Mouse (Mus musculus): Measurements from ENCODE around the gene Zmiz1. TPM values are rescaled to one million over a fixed set of nuclear protein-coding genes. Genes with fewer than 3 reads are reported as not detected.

The Zmiz1 gene
- polyA plus RNA-seq, 1 experiment from 2014 or later, result 91.0 TPM

GRCm38 (mm10) chr14:25516640-25517591 lies 57.9 kb downstream of the Zmiz1 start:
- H3K4me1 ChIP-seq (ENCODE audit: control insufficient read depth, insufficient read depth, low read length), result peaks cover 66% of the 10 kb centered on the region

DNA sequence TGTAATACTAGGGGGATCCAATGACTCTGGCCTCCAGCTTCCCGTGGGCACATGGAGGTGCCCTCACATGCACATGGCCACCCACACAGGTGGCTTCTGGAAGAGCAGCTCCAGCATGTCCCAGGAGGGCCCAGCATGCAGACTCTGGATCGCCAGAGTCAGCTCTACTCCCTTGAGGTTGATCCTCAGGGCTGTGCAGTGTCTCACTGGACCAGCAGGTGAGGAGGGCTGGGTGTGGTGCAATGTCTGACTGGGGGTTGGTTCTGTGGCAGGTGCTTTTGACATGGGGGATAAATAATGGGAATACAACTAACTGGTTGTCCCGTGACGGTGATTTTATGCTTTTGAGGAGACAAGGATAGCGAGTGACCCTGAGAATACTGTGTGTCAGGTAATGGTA lies 59.7 kb downstream of the Zmiz1 start:
- no peak overlapping the region for H3K4me2 ChIP-seq (ENCODE audit: low read length)
- H3K9ac ChIP-seq (replicated peaks; ENCODE audit: low read length), result no peak overlapping the region
- no peak overlapping the region for H3K4me3 ChIP-seq (replicated peaks; ENCODE audit: low read depth, low read length)
- peaks cover 57% of the 10 kb centered on the region for H3K4me1 ChIP-seq (ENCODE audit: control insufficient read depth, insufficient read depth, low read length)
- ATAC-seq (ENCODE audit: low FRiP score, low TSS enrichment) (no peak), DNase-seq (no peak)
- H3K27ac ChIP-seq (replicated peaks; ENCODE audit: low read depth, low read length), result no peak overlapping the region; the same call in 1 of the 2 replicates
- no peaks in the 10 kb centered on the region for H3K9me3 ChIP-seq (ENCODE audit: control insufficient read depth, low read length)
- no peaks in the 10 kb centered on the region for H3K27me3 ChIP-seq (ENCODE audit: control insufficient read depth, insufficient read depth, low read length)
- WGBS, result 84% methylated on average over 5 of the region's 5 CpGs
- peaks cover 13% of the 10 kb centered on the region; the same call in 1 of the 2 replicates for H3K36me3 ChIP-seq (ENCODE audit: control insufficient read depth, insufficient read depth, low read length)

More at GRCm38 (mm10) chr14:25516640-25517591, 57.9 kb downstream of the Zmiz1 start:
- Histone ChIP-seq H3K9me3 (ENCODE audit: control insufficient read depth, low read length) (no peaks in the 10 kb centered on the region), H3K27me3 (ENCODE audit: control insufficient read depth, insufficient read depth, low read length) (no peaks in the 10 kb centered on the region), H3K4me3 (replicated peaks; ENCODE audit: low read depth, low read length) (no peak overlapping the region), H3K27ac (replicated peaks; ENCODE audit: low read depth, low read length) (peak overlapping the region; percentile 32; the same call in 1 of the 2 replicates), H3K36me3 (ENCODE audit: control insufficient read depth, insufficient read depth, low read length) (peaks cover 13% of the 10 kb centered on the region; the same call in 1 of the 2 replicates), H3K4me2 (ENCODE audit: low read length) (no peak overlapping the region), H3K9ac (replicated peaks; ENCODE audit: low read length) (no peak overlapping the region)
- 65% methylated on average over 13 of the region's 13 CpGs for WGBS
- no peak for DNase-seq
- ATAC-seq (ENCODE audit: low FRiP score, low TSS enrichment), result no peak

GRCm38 (mm10) chr14:25519656-25520055 lies 60.7 kb downstream of the Zmiz1 start:
- peaks cover 62% of the 10 kb centered on the region for H3K4me1 ChIP-seq (ENCODE audit: control insufficient read depth, insufficient read depth, low read length)
- no peak overlapping the region for H3K9ac ChIP-seq (replicated peaks; ENCODE audit: low read length)
- WGBS, result 58% methylated on average over 4 of the region's 4 CpGs
- H3K9me3 ChIP-seq (ENCODE audit: control insufficient read depth, low read length), result no peaks in the 10 kb centered on the region
- DNase-seq (no peak), ATAC-seq (ENCODE audit: low FRiP score, low TSS enrichment) (no peak)
- H3K4me2 ChIP-seq (ENCODE audit: low read length), result no peak overlapping the region
- peaks cover 17% of the 10 kb centered on the region; the same call in 1 of the 2 replicates for H3K36me3 ChIP-seq (ENCODE audit: control insufficient read depth, insufficient read depth, low read length)
- no peaks in the 10 kb centered on the region for H3K27me3 ChIP-seq (ENCODE audit: control insufficient read depth, insufficient read depth, low read length)
- H3K4me3 ChIP-seq (replicated peaks; ENCODE audit: low read depth, low read length), result no peak overlapping the region
- H3K27ac ChIP-seq (replicated peaks; ENCODE audit: low read depth, low read length), result peak overlapping the region; percentile 70

- Histone ChIP-seq H3K4me3 (replicated peaks; ENCODE audit: low read depth, low read length) (no peak overlapping the region), H3K4me2 (ENCODE audit: low read length) (no peak overlapping the region), H3K27me3 (ENCODE audit: control insufficient read depth, insufficient read depth, low read length) (no peaks in the 10 kb centered on the region), H3K9me3 (ENCODE audit: control insufficient read depth, low read length) (no peaks in the 10 kb centered on the region), H3K36me3 (ENCODE audit: control insufficient read depth, insufficient read depth, low read length) (peaks cover 12% of the 10 kb centered on the region; the same call in 1 of the 2 replicates), H3K4me1 (ENCODE audit: control insufficient read depth, insufficient read depth, low read length) (peaks cover 61% of the 10 kb centered on the region), H3K27ac (replicated peaks; ENCODE audit: low read depth, low read length) (peak overlapping the region; percentile 70), H3K9ac (replicated peaks; ENCODE audit: low read length) (no peak overlapping the region)
- WGBS, result 52% methylated on average over 4 of the region's 4 CpGs
- no peak for ATAC-seq (ENCODE audit: low FRiP score, low TSS enrichment)
- no peak for DNase-seq
Measured at GRCm38 (mm10) chr14:25520589-25520988, 61.6 kb downstream of the Zmiz1 start.

- 8% methylated on average over 9 of the region's 9 CpGs for WGBS
- peak overlapping the region; percentile 70 for H3K27ac ChIP-seq (replicated peaks; ENCODE audit: low read depth, low read length)
- no peak overlapping the region for H3K4me2 ChIP-seq (ENCODE audit: low read length)
- H3K9me3 ChIP-seq (ENCODE audit: control insufficient read depth, low read length), result no peaks in the 10 kb centered on the region
- H3K4me1 ChIP-seq (ENCODE audit: control insufficient read depth, insufficient read depth, low read length), result peaks cover 61% of the 10 kb centered on the region
- ATAC-seq (ENCODE audit: low FRiP score, low TSS enrichment) (no peak; the same call in 1 of the 2 replicates), DNase-seq (peak; percentile 70)
- H3K9ac ChIP-seq (replicated peaks; ENCODE audit: low read length), result no peak overlapping the region
- H3K36me3 ChIP-seq (ENCODE audit: control insufficient read depth, insufficient read depth, low read length), result peaks cover 12% of the 10 kb centered on the region; the same call in 1 of the 2 replicates
- no peaks in the 10 kb centered on the region for H3K27me3 ChIP-seq (ENCODE audit: control insufficient read depth, insufficient read depth, low read length)
- H3K4me3 ChIP-seq (replicated peaks; ENCODE audit: low read depth, low read length), result no peak overlapping the region
Measured at GRCm38 (mm10) chr14:25520991-25521390, 62.0 kb downstream of the Zmiz1 start.

GRCm38 (mm10) chr14:25521500-25521899 lies 62.5 kb downstream of the Zmiz1 start:
- H3K27me3 ChIP-seq (ENCODE audit: control insufficient read depth, insufficient read depth, low read length), result no peaks in the 10 kb centered on the region
- peaks cover 59% of the 10 kb centered on the region for H3K4me1 ChIP-seq (ENCODE audit: control insufficient read depth, insufficient read depth, low read length)
- 47% methylated on average over 4 of the region's 4 CpGs for WGBS
- H3K36me3 ChIP-seq (ENCODE audit: control insufficient read depth, insufficient read depth, low read length), result peaks cover 12% of the 10 kb centered on the region; the same call in 1 of the 2 replicates
- no peak overlapping the region for H3K9ac ChIP-seq (replicated peaks; ENCODE audit: low read length)
- no peaks in the 10 kb centered on the region for H3K9me3 ChIP-seq (ENCODE audit: control insufficient read depth, low read length)
- peak overlapping the region; percentile 70 for H3K27ac ChIP-seq (replicated peaks; ENCODE audit: low read depth, low read length)
- ATAC-seq (ENCODE audit: low FRiP score, low TSS enrichment) (no peak), DNase-seq (peak; percentile 45)
- no peak overlapping the region for H3K4me2 ChIP-seq (ENCODE audit: low read length)
- H3K4me3 ChIP-seq (replicated peaks; ENCODE audit: low read depth, low read length), result no peak overlapping the region

DNA sequence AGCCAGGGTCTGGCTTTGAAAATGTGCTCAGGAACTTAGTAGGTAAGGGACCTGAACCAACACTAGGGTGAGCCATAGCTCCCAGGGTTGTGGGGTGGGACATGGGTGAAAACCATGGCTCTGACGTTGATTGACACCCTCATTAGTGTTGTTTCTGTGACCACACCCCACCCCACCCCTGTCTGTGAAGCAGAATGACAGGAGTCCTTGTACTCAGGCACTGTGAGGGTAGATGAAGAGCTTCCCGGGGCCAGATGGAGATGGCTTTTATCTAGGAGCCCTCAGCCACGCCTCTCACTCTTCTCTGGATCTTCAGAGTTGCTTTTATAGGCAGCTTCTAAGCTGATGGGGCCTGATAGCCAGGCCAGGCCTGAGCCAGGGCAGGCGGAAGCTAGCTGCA lies 63.4 kb downstream of the Zmiz1 start:
- 0 out of 2 replicates have a peak overlapping the region, but pooled peaks have one; percentile 70 for H3K27ac ChIP-seq (replicated peaks; ENCODE audit: low read depth, low read length)
- peaks cover 12% of the 10 kb centered on the region; the same call in 1 of the 2 replicates for H3K36me3 ChIP-seq (ENCODE audit: control insufficient read depth, insufficient read depth, low read length)
- H3K4me2 ChIP-seq (ENCODE audit: low read length), result no peak overlapping the region
- ATAC-seq (ENCODE audit: low FRiP score, low TSS enrichment) (no peak), DNase-seq (no peak)
- H3K4me3 ChIP-seq (replicated peaks; ENCODE audit: low read depth, low read length), result no peak overlapping the region
- H3K9me3 ChIP-seq (ENCODE audit: control insufficient read depth, low read length), result no peaks in the 10 kb centered on the region
- WGBS, result 22% methylated on average over 4 of the region's 4 CpGs
- peaks cover 50% of the 10 kb centered on the region for H3K4me1 ChIP-seq (ENCODE audit: control insufficient read depth, insufficient read depth, low read length)
- H3K9ac ChIP-seq (replicated peaks; ENCODE audit: low read length), result no peak overlapping the region
- no peaks in the 10 kb centered on the region for H3K27me3 ChIP-seq (ENCODE audit: control insufficient read depth, insufficient read depth, low read length)

- H3K9ac ChIP-seq (replicated peaks; ENCODE audit: low read length), result 0 out of 2 replicates have a peak overlapping the region, but pooled peaks have one; percentile 26
- H3K4me3 ChIP-seq (replicated peaks; ENCODE audit: low read depth, low read length), result no peak overlapping the region
- no peaks in the 10 kb centered on the region for H3K27me3 ChIP-seq (ENCODE audit: control insufficient read depth, insufficient read depth, low read length)
- 76% methylated on average over 11 of the region's 11 CpGs for WGBS
- H3K27ac ChIP-seq (replicated peaks; ENCODE audit: low read depth, low read length), result peak overlapping the region; percentile 33; the same call in 1 of the 2 replicates
- H3K9me3 ChIP-seq (ENCODE audit: control insufficient read depth, low read length), result no peaks in the 10 kb centered on the region
- H3K4me2 ChIP-seq (ENCODE audit: low read length), result no peak overlapping the region
- peaks cover 46% of the 10 kb centered on the region for H3K4me1 ChIP-seq (ENCODE audit: control insufficient read depth, insufficient read depth, low read length)
- peaks cover 12% of the 10 kb centered on the region; the same call in 1 of the 2 replicates for H3K36me3 ChIP-seq (ENCODE audit: control insufficient read depth, insufficient read depth, low read length)
- ATAC-seq (ENCODE audit: low FRiP score, low TSS enrichment) (no peak), DNase-seq (no peak)
Measured at GRCm38 (mm10) chr14:25523230-25524110, 64.5 kb downstream of the Zmiz1 start.

Measured in midbrain, embryonic 14.5 days (tissue).